8 mouse cellular contexts compared by ENCODE assay signal in the genomic region with DNA sequence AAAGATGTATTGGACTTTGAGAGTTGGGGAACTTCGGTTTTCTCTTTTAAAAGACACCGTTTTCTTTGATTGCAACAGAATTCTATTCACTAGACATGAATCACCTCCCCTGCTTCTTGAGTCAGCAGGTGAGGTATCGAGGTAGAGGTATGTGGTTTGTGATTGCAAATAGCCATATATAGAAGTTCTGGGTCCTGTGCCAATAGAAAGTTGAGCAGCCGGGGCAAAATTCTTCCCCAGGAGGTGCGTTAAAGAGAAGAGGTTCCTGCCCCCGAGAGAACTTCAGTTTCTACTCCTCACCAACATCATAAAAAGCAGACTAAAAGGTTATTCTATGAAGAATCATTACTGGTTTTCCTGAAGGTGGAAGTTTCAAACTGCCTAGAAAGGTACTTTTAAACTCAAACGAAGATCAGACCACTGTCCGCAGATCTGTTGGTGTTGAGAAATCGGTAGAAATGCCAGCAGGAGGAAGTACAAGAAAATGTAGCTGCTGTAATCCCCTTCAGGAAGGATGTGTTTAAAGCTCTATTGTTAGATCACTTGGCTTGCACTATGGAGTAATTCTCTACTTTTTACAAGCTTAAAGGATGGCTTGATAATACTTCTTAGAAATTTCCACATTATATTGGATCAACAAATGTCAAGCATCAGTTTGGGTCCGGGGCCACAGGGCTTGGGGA. TPM values are rescaled to one million over a fixed set of nuclear protein-coding genes. Genes with fewer than 3 reads are reported as not detected.
A peak's percentile ranks its signal among the peaks of the same experiment; 100 is the strongest.
DNase-seq lines count a peak whose midpoint lies in the region; ATAC-seq and TF ChIP-seq lines count a peak whose summit lies in the region.

No protein-coding gene starts in this region.

- no peaks in the 10 kb centered on the region for H3K36me3 ChIP-seq in hindbrain, embryonic 10.5 days
- no peaks in the 10 kb centered on the region for H3K36me3 ChIP-seq in hindbrain, embryonic 11.5 days (ENCODE audit: control insufficient read depth, insufficient read depth, low read length)
- H3K36me3 ChIP-seq in embryonic facial prominence, embryonic 15.5 days = no peaks in the 10 kb centered on the region
- H3K36me3 ChIP-seq in intestine, postnatal 0 days (ENCODE audit: control insufficient read depth, insufficient read depth) = no peaks in the 10 kb centered on the region
- no peaks in the 10 kb centered on the region for H3K36me3 ChIP-seq in midbrain, postnatal 0 days (ENCODE audit: insufficient read depth, low read length)

- H3K4me3 ChIP-seq in hindbrain, embryonic 10.5 days = peak overlapping the region; percentile 57
- H3K4me3 ChIP-seq in hindbrain, embryonic 11.5 days (ENCODE audit: low read depth, low read length) = no peak overlapping the region
- peak overlapping the region; percentile 49 for H3K4me3 ChIP-seq in embryonic facial prominence, embryonic 15.5 days (replicated peaks)
- H3K4me3 ChIP-seq in intestine, postnatal 0 days (ENCODE audit: low read depth, low read length) = peak overlapping the region; percentile 51
- H3K4me3 ChIP-seq in midbrain, postnatal 0 days (ENCODE audit: low read depth, low read length) = peak overlapping the region; percentile 38; the same call in 1 of the 2 replicates

- no peak overlapping the region for H3K9ac ChIP-seq in hindbrain, embryonic 11.5 days (ENCODE audit: low read depth, low read length)
- H3K9ac ChIP-seq in embryonic facial prominence, embryonic 15.5 days = no peak overlapping the region
- peak overlapping the region; percentile 34; the same call in 1 of the 2 replicates for H3K9ac ChIP-seq in intestine, postnatal 0 days (ENCODE audit: low read depth, low read length)
- no peak overlapping the region for H3K9ac ChIP-seq in midbrain, postnatal 0 days (replicated peaks; ENCODE audit: low read length, poor library complexity, severe bottlenecking)

- peaks cover 12% of the 10 kb centered on the region for H3K4me1 ChIP-seq in hindbrain, embryonic 10.5 days (replicated peaks)
- no peaks in the 10 kb centered on the region for H3K4me1 ChIP-seq in hindbrain, embryonic 11.5 days (replicated peaks; ENCODE audit: control insufficient read depth, insufficient read depth, low read length)
- H3K4me1 ChIP-seq in embryonic facial prominence, embryonic 15.5 days = 0 out of 2 replicates have a peak, but pooled peaks cover 3% of the 10 kb centered on the region
- no peaks in the 10 kb centered on the region for H3K4me1 ChIP-seq in intestine, postnatal 0 days (replicated peaks; ENCODE audit: control insufficient read depth, insufficient read depth, low read length)
- H3K4me1 ChIP-seq in midbrain, postnatal 0 days (ENCODE audit: insufficient read depth, low read length) = no peaks in the 10 kb centered on the region

- H3K27me3 ChIP-seq in hindbrain, embryonic 10.5 days (ENCODE audit: insufficient read depth, poor library complexity, severe bottlenecking) = peaks cover 17% of the 10 kb centered on the region; the same call in 1 of the 2 replicates
- H3K27me3 ChIP-seq in hindbrain, embryonic 11.5 days (ENCODE audit: control insufficient read depth, insufficient read depth, low read length) = no peaks in the 10 kb centered on the region
- no peaks in the 10 kb centered on the region for H3K27me3 ChIP-seq in embryonic facial prominence, embryonic 15.5 days
- H3K27me3 ChIP-seq in intestine, postnatal 0 days (replicated peaks; ENCODE audit: control insufficient read depth, insufficient read depth, low read length) = no peaks in the 10 kb centered on the region
- H3K27me3 ChIP-seq in midbrain, postnatal 0 days (ENCODE audit: insufficient read depth, low read length) = 0 out of 2 replicates have a peak, but pooled peaks cover 4% of the 10 kb centered on the region

- ATAC-seq in hindbrain, embryonic 11.5 days (ENCODE audit: low FRiP score) = no peak
- no peak for ATAC-seq in embryonic facial prominence, embryonic 15.5 days (ENCODE audit: insufficient number of reproducible peaks, low FRiP score, low TSS enrichment, low read depth)
- no peak for ATAC-seq in intestine, postnatal 0 days
- ATAC-seq in midbrain, postnatal 0 days (ENCODE audit: low FRiP score) = no peak

- WGBS in hindbrain, embryonic 10.5 days = 61% methylated on average over 10 of the region's 10 CpGs
- 60% methylated on average over 10 of the region's 10 CpGs for WGBS in hindbrain, embryonic 11.5 days
- WGBS in embryonic facial prominence, embryonic 15.5 days = 39% methylated on average over 10 of the region's 10 CpGs
- WGBS in intestine, postnatal 0 days = 24% methylated on average over 10 of the region's 10 CpGs
- WGBS in midbrain, postnatal 0 days = 49% methylated on average over 10 of the region's 10 CpGs

- no peaks in the 10 kb centered on the region for H3K9me3 ChIP-seq in hindbrain, embryonic 10.5 days
- no peaks in the 10 kb centered on the region for H3K9me3 ChIP-seq in hindbrain, embryonic 11.5 days (ENCODE audit: control insufficient read depth, low read length)
- no peaks in the 10 kb centered on the region for H3K9me3 ChIP-seq in embryonic facial prominence, embryonic 15.5 days (replicated peaks)
- no peaks in the 10 kb centered on the region for H3K9me3 ChIP-seq in intestine, postnatal 0 days (ENCODE audit: control insufficient read depth)
- no peaks in the 10 kb centered on the region for H3K9me3 ChIP-seq in midbrain, postnatal 0 days (ENCODE audit: low read length)

- H3K27ac ChIP-seq in hindbrain, embryonic 10.5 days = no peak overlapping the region
- no peak overlapping the region for H3K27ac ChIP-seq in hindbrain, embryonic 11.5 days (ENCODE audit: low read depth, low read length)
- no peak overlapping the region; the same call in 1 of the 2 replicates for H3K27ac ChIP-seq in embryonic facial prominence, embryonic 15.5 days (replicated peaks)
- no peak overlapping the region for H3K27ac ChIP-seq in intestine, postnatal 0 days (ENCODE audit: low read depth, low read length)
- H3K27ac ChIP-seq in midbrain, postnatal 0 days (ENCODE audit: low read depth, low read length) = no peak overlapping the region

- DNase-seq in hindbrain, embryonic 10.5 days (ENCODE audit: low spot score) = no peak
- no peak for DNase-seq in hindbrain, embryonic 11.5 days (ENCODE audit: low spot score)
- DNase-seq in midbrain, postnatal 0 days (ENCODE audit: low spot score) = no peak
- DNase-seq in left cerebral cortex, postnatal 4 days = no peak
- no peak for DNase-seq in adrenal gland, adult (ENCODE audit: inconsistent age in 2 of 2, low spot score in 1 of 2)
- no peak for DNase-seq in kidney, postnatal 14 days

- no peak for TF ChIP-seq CTCF in intestine, postnatal 0 days (IDR thresholded peaks at IDR 0.05; ENCODE audit: low read depth)
- TF ChIP-seq CTCF in midbrain, postnatal 0 days (IDR thresholded peaks at IDR 0.05) = no peak

- intact Hi-C loops in left cerebral cortex, postnatal 4 days (cut with DNase I) = no loop called here

- no peak overlapping the region for H3K4me2 ChIP-seq in hindbrain, embryonic 11.5 days (replicated peaks; ENCODE audit: low read depth, low read length)
- H3K4me2 ChIP-seq in embryonic facial prominence, embryonic 15.5 days (replicated peaks) = peak overlapping the region; percentile 88
- peak overlapping the region; percentile 78 for H3K4me2 ChIP-seq in intestine, postnatal 0 days (replicated peaks; ENCODE audit: low read depth)
- peak overlapping the region; percentile 71; the same call in 1 of the 2 replicates for H3K4me2 ChIP-seq in midbrain, postnatal 0 days (ENCODE audit: low read depth, low read length, poor library complexity, severe bottlenecking)

RNA-seq across cellular contexts. Expression of gene Anxa3, which starts 1.0 kb away (rescaled TPM):
- 49.2 and 52.5 TPM in 2 replicates for polyA plus RNA-seq in hindbrain, embryonic 10.5 days (2016; fragmentation: Nextera tagmentation; extraction: Ambion mirVana)
- polyA plus RNA-seq in hindbrain, embryonic 11.5 days (2014; fragmentation: Nextera tagmentation; extraction: Ambion mirVana) = 46.3 and 60.0 TPM in 2 replicates
- polyA plus RNA-seq in embryonic facial prominence, embryonic 15.5 days (2015; fragmentation: Nextera tagmentation; extraction: Ambion mirVana) = 34.2 and 42.3 TPM in 2 replicates
- polyA plus RNA-seq in intestine, postnatal 0 days (2015; fragmentation: Nextera tagmentation; extraction: Ambion mirVana) = 32.1 TPM in 2 replicates
- total RNA-seq in midbrain, postnatal 0 days (2014; rRNA removed) = 23.9 and 26.8 TPM in 2 replicates
- polyA plus RNA-seq in midbrain, postnatal 0 days (2015; fragmentation: Nextera tagmentation; extraction: Ambion mirVana) = 23.3 and 29.2 TPM in 2 replicates
- 10 to 100 TPM; 17.5 to 22.0 TPM for total RNA-seq in left cerebral cortex, postnatal 4 days (2021)
